Mouse (Mus musculus): Measurements from ENCODE around the gene Abt1.
"Not testable (repeated sequence)": the region's sequence is repeated elsewhere in the genome, so short reads cannot be mapped to it uniquely, and the experiment has no call there.

Gene Abt1

GRCm38 (mm10) chr13:23412630-23413521 lies 10.8 kb downstream of the Abt1 start:
- DNase-seq (ENCODE audit: low read depth): peak; percentile 83

- no peak for DNase-seq (ENCODE audit: low read depth)
Observed at GRCm38 (mm10) chr13:23412211-23412629, 11.4 kb downstream of the Abt1 start.

- peak; percentile 85 for DNase-seq (ENCODE audit: low read depth)
Observed at GRCm38 (mm10) chr13:23411311-23412210, 12.1 kb downstream of the Abt1 start.

- DNase-seq (ENCODE audit: low read depth): no peak
Observed at GRCm38 (mm10) chr13:23410632-23411031, 13.0 kb downstream of the Abt1 start.

- DNase-seq (ENCODE audit: low read depth): no peak
Observed at GRCm38 (mm10) chr13:23402626-23403025, 21.0 kb downstream of the Abt1 start.

- DNase-seq (ENCODE audit: low read depth): peak; percentile 100
Observed at GRCm38 (mm10) chr13:23401683-23402527, 21.8 kb downstream of the Abt1 start.

- DNase-seq (ENCODE audit: low read depth): peak; percentile 79
Observed at GRCm38 (mm10) chr13:23400771-23401682, 22.6 kb downstream of the Abt1 start.

- DNase-seq (ENCODE audit: low read depth): not testable (repeated sequence)
Observed at GRCm38 (mm10) chr13:23396913-23397312, 26.8 kb downstream of the Abt1 start.

- no peak for DNase-seq (ENCODE audit: low read depth)
Observed at GRCm38 (mm10) chr13:23396246-23396703, 27.4 kb downstream of the Abt1 start.

GRCm38 (mm10) chr13:23395301-23396245 lies 28.1 kb downstream of the Abt1 start:
- DNase-seq (ENCODE audit: low read depth): no peak

- no peak for DNase-seq (ENCODE audit: low read depth)
Observed at GRCm38 (mm10) chr13:23387548-23387947, 36.1 kb downstream of the Abt1 start.

GRCm38 (mm10) chr13:23383127-23383526 lies 40.5 kb downstream of the Abt1 start:
- DNase-seq (ENCODE audit: low read depth): no peak

- DNase-seq (ENCODE audit: low read depth): no peak
Observed at GRCm38 (mm10) chr13:23372433-23372832, 51.2 kb downstream of the Abt1 start.

GRCm38 (mm10) chr13:23370075-23370474 lies 53.6 kb downstream of the Abt1 start:
- DNase-seq (ENCODE audit: low read depth): no peak

GRCm38 (mm10) chr13:23369421-23369765 lies 54.3 kb downstream of the Abt1 start:
- no peak for DNase-seq (ENCODE audit: low read depth)

- DNase-seq (ENCODE audit: low read depth): peak; percentile 92
Observed at GRCm38 (mm10) chr13:23368583-23369420, 54.9 kb downstream of the Abt1 start, which contains the start of gene Zfp322a. TSS of gene Zfp322a (minus strand) at chr13:23369208.
